16 mouse cellular contexts compared by ENCODE assay signal in the genomic region with DNA sequence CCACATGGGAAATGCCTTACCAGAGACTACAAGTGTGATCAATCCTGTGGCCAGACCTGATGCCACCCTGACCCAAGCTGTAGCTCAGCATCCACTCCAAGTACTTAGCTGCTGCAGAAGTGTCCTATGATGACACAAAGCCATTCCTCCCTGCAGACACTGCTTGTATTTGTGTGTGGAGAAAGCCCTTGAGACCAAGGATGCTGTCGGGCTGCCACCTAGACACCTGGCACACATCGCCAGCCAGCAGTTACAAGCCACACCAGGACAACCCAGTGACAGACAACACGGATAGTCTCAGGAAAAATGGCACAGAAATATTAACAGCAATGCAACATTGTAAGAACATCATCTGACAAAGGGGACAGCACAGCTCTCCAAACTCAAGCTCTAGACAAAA. TPM values are rescaled to one million over a fixed set of nuclear protein-coding genes. Genes with fewer than 3 reads are reported as not detected.
A peak's percentile ranks its signal among the peaks of the same experiment; 100 is the strongest.
DNase-seq lines count a peak whose midpoint lies in the region; ATAC-seq and TF ChIP-seq lines count a peak whose summit lies in the region.
"Had no signal": no experiment of that assay in that cellular context is flagged by ENCODE, and none has a peak within 500 bp of the region (broad histone marks: within the 10 kb centered on the region; RNA-seq: fewer than 3 reads in every experiment).

No protein-coding gene starts in this region.

- no peaks in the 10 kb centered on the region for H3K27me3 ChIP-seq in heart, adult 2 months (ENCODE audit: control insufficient read depth, insufficient read depth, low read length)
- no peaks in the 10 kb centered on the region for H3K27me3 ChIP-seq in hindbrain, embryonic 14.5 days (ENCODE audit: control insufficient read depth, insufficient read depth, low read length)
- no peaks in the 10 kb centered on the region for H3K27me3 ChIP-seq in hindbrain, embryonic 10.5 days (ENCODE audit: insufficient read depth, poor library complexity, severe bottlenecking)
- H3K27me3 ChIP-seq in embryonic facial prominence, embryonic 14.5 days (replicated peaks; ENCODE audit: control insufficient read depth, insufficient read depth, low read length): no peaks in the 10 kb centered on the region
- no peaks in the 10 kb centered on the region for H3K27me3 ChIP-seq in hindbrain, postnatal 0 days (ENCODE audit: insufficient read depth, low read length)
- H3K27me3 ChIP-seq: liver, embryonic 15.5 days had no signal

- H3K36me3 ChIP-seq in heart, adult 2 months (ENCODE audit: control insufficient read depth, insufficient read depth, low read length): peaks cover 7% of the 10 kb centered on the region; the same call in 1 of the 2 replicates
- peaks cover 22% of the 10 kb centered on the region for H3K36me3 ChIP-seq in hindbrain, embryonic 14.5 days (replicated peaks; ENCODE audit: control insufficient read depth, insufficient read depth)
- H3K36me3 ChIP-seq in hindbrain, embryonic 10.5 days: peaks cover 55% of the 10 kb centered on the region
- H3K36me3 ChIP-seq in embryonic facial prominence, embryonic 14.5 days (ENCODE audit: control insufficient read depth, insufficient read depth, low read length): peaks cover 23% of the 10 kb centered on the region
- H3K36me3 ChIP-seq in hindbrain, postnatal 0 days (ENCODE audit: insufficient read depth, low read length): peaks cover 20% of the 10 kb centered on the region

- TF ChIP-seq EP300 in heart, adult 2 months (IDR thresholded peaks at IDR 0.05; ENCODE audit: insufficient read depth, low read depth, low read length): no peak

- no peak for TF ChIP-seq CTCF in heart, adult 2 months (IDR thresholded peaks at IDR 0.05)
- TF ChIP-seq CTCF in hindbrain, postnatal 0 days (IDR thresholded peaks at IDR 0.05; ENCODE audit: low read depth): no peak

- H3K4me3 ChIP-seq in heart, adult 2 months: no peak overlapping the region
- no peak overlapping the region for H3K4me3 ChIP-seq in hindbrain, embryonic 14.5 days (replicated peaks; ENCODE audit: low read length)
- no peak overlapping the region for H3K4me3 ChIP-seq in hindbrain, embryonic 10.5 days
- H3K4me3 ChIP-seq in embryonic facial prominence, embryonic 14.5 days (ENCODE audit: low read depth, low read length): no peak overlapping the region
- no peak overlapping the region for H3K4me3 ChIP-seq in hindbrain, postnatal 0 days (ENCODE audit: low read length)
- H3K4me3 ChIP-seq: liver, embryonic 15.5 days; myocyte had no signal

- no peaks in the 10 kb centered on the region for H3K9me3 ChIP-seq in hindbrain, embryonic 14.5 days (ENCODE audit: control insufficient read depth, low read length)
- H3K9me3 ChIP-seq in hindbrain, embryonic 10.5 days: no peaks in the 10 kb centered on the region
- no peaks in the 10 kb centered on the region for H3K9me3 ChIP-seq in embryonic facial prominence, embryonic 14.5 days (ENCODE audit: control insufficient read depth, low read length)
- H3K9me3 ChIP-seq in hindbrain, postnatal 0 days (ENCODE audit: low read length): no peaks in the 10 kb centered on the region
- H3K9me3 ChIP-seq: liver, embryonic 15.5 days had no signal

- intact Hi-C loops in heart, adult 2 months (cut with DNase I): loop anchor here (5.0 kb wide), 1 partner anchor 58 kb away; no protein-coding TSS in a partner anchor

- peaks cover 54% of the 10 kb centered on the region for H3K4me1 ChIP-seq in heart, adult 2 months (ENCODE audit: control insufficient read depth, insufficient read depth, low read length)
- H3K4me1 ChIP-seq in hindbrain, embryonic 14.5 days (replicated peaks; ENCODE audit: control insufficient read depth, insufficient read depth, low read length): peaks cover 28% of the 10 kb centered on the region
- peaks cover 3% of the 10 kb centered on the region for H3K4me1 ChIP-seq in hindbrain, embryonic 10.5 days (replicated peaks)
- H3K4me1 ChIP-seq in embryonic facial prominence, embryonic 14.5 days (ENCODE audit: control insufficient read depth, insufficient read depth, low read length): no peaks in the 10 kb centered on the region
- H3K4me1 ChIP-seq in hindbrain, postnatal 0 days (ENCODE audit: insufficient read depth, low read length): peaks cover 15% of the 10 kb centered on the region; the same call in 1 of the 2 replicates

- no peak overlapping the region; the same call in 1 of the 2 replicates for H3K9ac ChIP-seq in heart, adult 2 months (ENCODE audit: low read depth, low read length)
- no peak overlapping the region for H3K9ac ChIP-seq in hindbrain, embryonic 14.5 days
- H3K9ac ChIP-seq in embryonic facial prominence, embryonic 14.5 days (ENCODE audit: low read depth, low read length): no peak overlapping the region
- 0 out of 2 replicates have a peak overlapping the region, but pooled peaks have one; percentile 3 for H3K9ac ChIP-seq in hindbrain, postnatal 0 days (replicated peaks; ENCODE audit: low read length)
- H3K9ac ChIP-seq: liver, embryonic 15.5 days had no signal

- ATAC-seq in hindbrain, embryonic 14.5 days (ENCODE audit: low FRiP score): no peak
- ATAC-seq in embryonic facial prominence, embryonic 14.5 days (ENCODE audit: low read depth): no peak
- ATAC-seq in hindbrain, postnatal 0 days: no peak
- ATAC-seq: intestine, embryonic 16.5 days had no signal

- H3K79me2 ChIP-seq in heart, adult 2 months (replicated peaks; ENCODE audit: control insufficient read depth, insufficient read depth, low read length): peaks cover 3% of the 10 kb centered on the region; the same call in 1 of the 2 replicates

- TF ChIP-seq POLR2A in heart, adult 2 months (IDR thresholded peaks at IDR 0.05; ENCODE audit: insufficient read depth, low read depth, low read length): no peak

- H3K4me2 ChIP-seq in hindbrain, embryonic 14.5 days (replicated peaks): no peak overlapping the region
- H3K4me2 ChIP-seq in embryonic facial prominence, embryonic 14.5 days (ENCODE audit: low read depth, low read length): no peak overlapping the region
- no peak overlapping the region for H3K4me2 ChIP-seq in hindbrain, postnatal 0 days (ENCODE audit: low read depth, low read length)
- H3K4me2 ChIP-seq: liver, embryonic 15.5 days had no signal

- peak overlapping the region; percentile 80 for H3K27ac ChIP-seq in heart, adult 2 months
- H3K27ac ChIP-seq in hindbrain, embryonic 14.5 days: peak overlapping the region; percentile 80
- H3K27ac ChIP-seq in hindbrain, embryonic 10.5 days: no peak overlapping the region
- H3K27ac ChIP-seq in embryonic facial prominence, embryonic 14.5 days (replicated peaks; ENCODE audit: low read depth, low read length): 0 out of 2 replicates have a peak overlapping the region, but pooled peaks have one; percentile 40
- peak overlapping the region; percentile 55; the same call in 1 of the 2 replicates for H3K27ac ChIP-seq in hindbrain, postnatal 0 days
- H3K27ac ChIP-seq: kidney, postnatal 0 days; liver, embryonic 15.5 days; macrophage had no signal

- DNase-seq in heart, adult 2 months: no peak
- no peak for DNase-seq in heart, adult 9 months (ENCODE audit: low spot score in 2 of 2)
- DNase-seq in hindbrain, embryonic 14.5 days (ENCODE audit: low spot score): no peak
- DNase-seq in hindbrain, embryonic 10.5 days (ENCODE audit: low spot score): no peak
- DNase-seq in embryonic facial prominence, embryonic 14.5 days (ENCODE audit: low spot score): no peak
- no peak for DNase-seq in hindbrain, postnatal 0 days (ENCODE audit: low spot score)
- DNase-seq in spleen, postnatal 10 days (ENCODE audit: low spot score in 2 of 2): no peak
- DNase-seq: adrenal gland, postnatal 10 days; gastrocnemius, postnatal 36 days had no signal

- 74% methylated on average over 3 of the region's 3 CpGs for WGBS in heart, adult 2 months
- WGBS in hindbrain, embryonic 14.5 days: 75% methylated on average over 3 of the region's 3 CpGs
- whole genome bisulfite sequencing in hindbrain, embryonic 10.5 days: 93% methylated on average over 3 of the region's 3 CpGs
- WGBS in embryonic facial prominence, embryonic 14.5 days: 90% methylated on average over 3 of the region's 3 CpGs
- 68% methylated on average over 3 of the region's 3 CpGs for WGBS in hindbrain, postnatal 0 days

RNA-seq across cellular contexts. Expression of a gene that starts 9.8 kb away (rescaled TPM):
- 10 to 100 TPM; 36.8 to 39.2 TPM for total RNA-seq in heart, adult 2 months (2021)
- 35.1 and 46.8 TPM in 2 replicates for polyA plus RNA-seq in heart, adult 2 months (2012; rRNA removed)
- 21.0 TPM in 2 replicates for polyA plus RNA-seq in hindbrain, embryonic 14.5 days (2014; fragmentation: Nextera tagmentation; extraction: Ambion mirVana)
- 35.0 and 36.8 TPM in 2 replicates for polyA plus RNA-seq in hindbrain, embryonic 10.5 days (2016; fragmentation: Nextera tagmentation; extraction: Ambion mirVana)
- polyA plus RNA-seq in embryonic facial prominence, embryonic 14.5 days (2014; fragmentation: Nextera tagmentation; extraction: Ambion mirVana): 31.7 and 32.2 TPM in 2 replicates
- 57.5 and 58.0 TPM in 2 replicates for total RNA-seq in hindbrain, postnatal 0 days (2014; rRNA removed)
- 18.0 and 18.2 TPM in 2 replicates for polyA plus RNA-seq in hindbrain, postnatal 0 days (2015; fragmentation: Nextera tagmentation; extraction: Ambion mirVana)

RNA-seq across cellular contexts. Expression of a gene that starts 19.0 kb away (rescaled TPM):
- total RNA-seq in heart, adult 2 months (2021): under 1 TPM; 0.50 TPM
- 0.20 and 0.53 TPM in 2 replicates for polyA plus RNA-seq in heart, adult 2 months (2012; rRNA removed)
- 3.4 and 4.3 TPM in 2 replicates for polyA plus RNA-seq in hindbrain, embryonic 14.5 days (2014; fragmentation: Nextera tagmentation; extraction: Ambion mirVana)
- 0.25 and 0.37 TPM in 2 replicates for polyA plus RNA-seq in hindbrain, embryonic 10.5 days (2016; fragmentation: Nextera tagmentation; extraction: Ambion mirVana)
- polyA plus RNA-seq in embryonic facial prominence, embryonic 14.5 days (2014; fragmentation: Nextera tagmentation; extraction: Ambion mirVana): 0.29 and 0.38 TPM in 2 replicates
- 14.0 TPM in 2 replicates for total RNA-seq in hindbrain, postnatal 0 days (2014; rRNA removed)
- 4.3 and 4.6 TPM in 2 replicates for polyA plus RNA-seq in hindbrain, postnatal 0 days (2015; fragmentation: Nextera tagmentation; extraction: Ambion mirVana)
- total RNA-seq: MEL had no signal
- polyA plus RNA-seq: limb, embryonic 11.5 days; liver, embryonic 15.5 days; macrophage had no signal
